Mouse (Mus musculus) spleen, postnatal 36 days (tissue): Measurements from ENCODE around the gene Gm49345.
"Not testable (repeated sequence)": the region's sequence is repeated elsewhere in the genome, so short reads cannot be mapped to it uniquely, and the experiment has no call there.

Experiments
- DNase-seq, 2 experiments: peaks; one replicate each; pipeline ENCODE4 v3.0.0; 2022; ENCODE audit warnings: low spot score in 2 of 2, mixed read lengths in 1 of 2

Gene Gm49345

GRCm38 (mm10) chr13:67637294-67638007 is at the start of gene Gm49345, which contains the start of gene Zfp729a:
Gene Gm49345, minus strand, starts transcription at chr13:67637769.
Gene Zfp729a, minus strand, starts transcription at chr13:67637791.
- peak; percentile 86 to 88 for DNase-seq

GRCm38 (mm10) chr13:67686971-67687370 is 49.4 kb upstream of the Gm49345 start, which contains the start of gene Zfp738:
Gene Zfp738, minus strand, starts transcription at chr13:67687071.
- DNase-seq = no peak

- not testable (repeated sequence) for DNase-seq
Measured at GRCm38 (mm10) chr13:67683841-67684240, 46.3 kb upstream of the Gm49345 start.

GRCm38 (mm10) chr13:67682959-67683735 is 45.6 kb upstream of the Gm49345 start:
- DNase-seq = peak; percentile 83 to 85

GRCm38 (mm10) chr13:67674902-67675301 is 37.3 kb upstream of the Gm49345 start:
- DNase-seq = no peak

GRCm38 (mm10) chr13:67652496-67652895 is 14.9 kb upstream of the Gm49345 start:
- no peak for DNase-seq

GRCm38 (mm10) chr13:67610108-67610507 is 27.5 kb downstream of the Gm49345 start:
- no peak for DNase-seq

GRCm38 (mm10) chr13:67609066-67609876 is 28.3 kb downstream of the Gm49345 start, which contains the start of gene Zfp729b:
Gene Zfp729b, minus strand, starts transcription at chr13:67609707.
- peak; percentile 86 to 90 for DNase-seq

- no peak for DNase-seq
Measured at GRCm38 (mm10) chr13:67572591-67573189, 64.9 kb downstream of the Gm49345 start.

GRCm38 (mm10) chr13:67553730-67554129 is 83.8 kb downstream of the Gm49345 start, which contains the start of gene Zfp748:
Gene Zfp748, minus strand, starts transcription at chr13:67553830.
- no peak for DNase-seq

- peak; percentile 87 to 89 for DNase-seq
Measured at GRCm38 (mm10) chr13:67552505-67553346, 84.8 kb downstream of the Gm49345 start.

- DNase-seq = no peak
Measured at GRCm38 (mm10) chr13:67545941-67546340, 91.6 kb downstream of the Gm49345 start.
